Mouse (Mus musculus) G1E (cell line): ENCODE measurements at regions not wholly inside any gene's neighbourhood (a gene's known extent, or its start where the extent isn't known, plus 50 kb on each side); places are given as distances from the start of the nearest gene placed in this dataset.

ENCODE experiments used
- CTCF ChIP-seq: IDR thresholded peaks from 2 replicates; pipeline ENCODE4 v1.5.1; 2012; ENCODE audit warnings: low read depth, low read length, inconsistent platforms, mixed read lengths
- GATA1 ChIP-seq: IDR thresholded peaks from 2 replicates; pipeline ENCODE4 v1.6.1; 2012; ENCODE audit warnings: borderline replicate concordance, low read length, inconsistent platforms, mixed read lengths
- POLR2AphosphoS5 ChIP-seq: IDR thresholded peaks from 2 replicates; pipeline ENCODE4 v1.6.1; 2012; ENCODE audit warnings: low read depth, low read length, inconsistent platforms; ENCODE audit not compliant: insufficient replicate concordance

- TF ChIP-seq CTCF (no peak), GATA1 (no peak), POLR2AphosphoS5 (no peak)
These were observed 76.6 kb upstream of the Zfp831 start for GRCm38 (mm10) chr2:174566752-174567151.
